Mouse (Mus musculus) liver, embryonic 14.5 days (tissue): ENCODE results near the gene Gpatch3.

Experiments used
- CTCF ChIP-seq: IDR thresholded peaks from 2 replicates; pipeline ENCODE4 v1.5.1; 2016; ENCODE audit warnings: antibody characterized with exemption, low read depth, control low read depth
- EP300 ChIP-seq: IDR thresholded peaks from 2 replicates; pipeline ENCODE4 v1.6.1; 2016; ENCODE audit warnings: antibody characterized with exemption, low read depth

DNA sequence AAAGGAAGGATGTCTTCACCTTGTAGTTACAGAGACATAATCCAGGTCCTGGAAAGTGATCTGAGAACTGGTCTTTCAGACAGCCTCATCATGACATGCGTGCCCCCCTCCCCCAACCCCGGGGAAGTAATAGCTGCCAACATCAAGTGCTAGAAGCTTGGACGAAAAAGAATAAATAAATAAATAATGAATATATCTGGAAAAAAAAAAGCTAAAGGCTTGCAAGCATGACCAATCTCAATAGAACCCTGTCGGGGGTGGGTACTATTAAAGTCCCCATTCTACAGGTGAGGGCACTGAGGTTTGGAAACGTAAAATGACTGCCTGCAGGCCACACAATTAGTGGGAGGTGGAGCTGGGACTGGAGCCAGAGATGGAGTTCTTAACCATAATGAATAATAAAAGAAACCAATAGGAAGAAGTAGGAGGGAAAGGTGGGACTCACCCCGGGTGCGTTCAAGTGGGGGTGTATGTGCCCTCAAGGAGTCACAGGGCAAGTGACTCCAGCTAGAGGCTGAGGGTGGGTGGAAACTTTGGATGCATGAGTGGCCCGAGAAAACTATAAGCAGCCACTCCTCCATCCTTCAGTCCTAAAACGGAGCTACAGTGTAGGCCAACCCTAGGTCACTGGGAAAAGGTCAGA lies 57.3 kb downstream of the Gpatch3 start:
- TF ChIP-seq EP300 (no peak), CTCF (no peak)
